Mouse (Mus musculus): ENCODE results near the gene Tex261. TPM values are rescaled to one million over a fixed set of nuclear protein-coding genes. Genes with fewer than 3 reads are reported as not detected.

Gene Tex261
- polyA plus RNA-seq, 1 experiment = 95.3 TPM

DNA sequence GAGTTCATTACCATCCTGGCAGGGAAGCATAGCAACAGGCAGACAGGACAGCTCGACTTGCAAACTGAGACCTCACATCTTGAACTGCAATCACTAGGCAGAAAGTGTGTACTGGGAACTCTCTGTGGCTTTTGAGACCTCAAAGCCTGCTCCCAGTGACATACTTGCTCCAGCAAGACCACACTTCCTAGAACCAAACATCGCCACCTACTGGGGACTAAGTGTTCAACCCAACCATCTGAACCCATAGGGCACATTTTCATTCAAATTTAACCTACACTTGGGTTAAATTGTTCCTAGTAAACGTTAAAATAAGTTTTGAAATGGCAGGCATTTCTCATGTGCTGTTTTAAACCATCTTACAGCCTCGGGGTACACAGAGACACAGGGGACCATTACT, 48.4 kb downstream of the Tex261 start:
- H3K27me3 ChIP-seq (ENCODE audit: control insufficient read depth, insufficient read depth, low read length) = no peaks in the 10 kb centered on the region
- no peak overlapping the region for H3K27ac ChIP-seq (ENCODE audit: control insufficient read depth, insufficient read depth, low read depth, low read length)
- H3K4me1 ChIP-seq (ENCODE audit: control insufficient read depth, insufficient read depth, low read length) = no peaks in the 10 kb centered on the region
- H3K36me3 ChIP-seq (ENCODE audit: control insufficient read depth, insufficient read depth, low read length) = no peaks in the 10 kb centered on the region
- no peak for TF ChIP-seq POLR2A (IDR thresholded peaks at IDR 0.05; ENCODE audit: control insufficient read depth, low read depth, low read length)
- no peak for TF ChIP-seq CTCF (IDR thresholded peaks at IDR 0.05; ENCODE audit: control insufficient read depth, insufficient read depth, insufficient replicate concordance, low read depth, low read length)
- H3K4me3 ChIP-seq (ENCODE audit: control insufficient read depth, low read depth, low read length) = no peak overlapping the region

DNA sequence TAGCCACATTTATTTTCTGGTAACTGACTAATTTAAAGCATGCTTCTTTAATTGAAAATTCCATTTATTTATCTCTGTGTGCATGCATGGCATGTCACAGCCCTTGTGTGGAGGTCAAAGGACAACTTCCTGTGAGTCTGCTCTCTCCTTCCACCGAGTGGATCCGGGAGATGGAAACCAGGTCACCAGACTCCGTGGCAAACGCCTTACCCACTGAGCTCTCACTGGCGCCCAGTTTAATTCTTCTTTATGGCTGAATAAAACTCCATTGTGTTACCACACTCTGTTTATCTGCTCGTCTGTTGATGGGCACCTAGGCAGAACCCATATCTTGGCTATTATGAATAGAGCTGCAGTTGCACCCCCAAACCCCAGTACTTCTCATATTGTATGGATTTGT, 53.1 kb downstream of the Tex261 start:
- no peak overlapping the region for H3K4me3 ChIP-seq (ENCODE audit: control insufficient read depth, low read depth, low read length)
- TF ChIP-seq POLR2A (IDR thresholded peaks at IDR 0.05; ENCODE audit: control insufficient read depth, low read depth, low read length) = no peak
- no peak for TF ChIP-seq CTCF (IDR thresholded peaks at IDR 0.05; ENCODE audit: control insufficient read depth, insufficient read depth, insufficient replicate concordance, low read depth, low read length)
- H3K27me3 ChIP-seq (ENCODE audit: control insufficient read depth, insufficient read depth, low read length) = no peaks in the 10 kb centered on the region
- no peaks in the 10 kb centered on the region for H3K4me1 ChIP-seq (ENCODE audit: control insufficient read depth, insufficient read depth, low read length)
- H3K36me3 ChIP-seq (ENCODE audit: control insufficient read depth, insufficient read depth, low read length) = no peaks in the 10 kb centered on the region
- no peak overlapping the region for H3K27ac ChIP-seq (ENCODE audit: control insufficient read depth, insufficient read depth, low read depth, low read length)

Other genes with a start within 250 kb of the Tex261 start
- 470 and 505 TPM in 2 replicates for gene Actg2, start 239.5 kb downstream of the Tex261 start, polyA plus RNA-seq (2012; rRNA removed)
- 42.6 and 44.6 TPM in 2 replicates for gene Stambp, start 203.1 kb downstream of the Tex261 start, polyA plus RNA-seq (2012; rRNA removed)
- 0.14 TPM in 1 of 2 replicates, not detected in the other for gene Clec4f, start 119.6 kb downstream of the Tex261 start, polyA plus RNA-seq (2012; rRNA removed)
- gene Cd207, start 98.0 kb downstream of the Tex261 start, polyA plus RNA-seq (2012; rRNA removed) = not detected in 2 replicates
- 2.1 TPM in 2 replicates for gene Vax2, start 64.5 kb downstream of the Tex261 start, polyA plus RNA-seq (2012; rRNA removed)
- 12.4 and 17.2 TPM in 2 replicates for gene Atp6v1b1, start 32.8 kb downstream of the Tex261 start, polyA plus RNA-seq (2012; rRNA removed)
- 90.8 and 94.2 TPM in 2 replicates for gene Ankrd53, start 13.2 kb downstream of the Tex261 start, polyA plus RNA-seq (2012; rRNA removed)
- 56.2 and 57.9 TPM in 2 replicates for gene Nagk, start 19.2 kb upstream of the Tex261 start, polyA plus RNA-seq (2012; rRNA removed)
- gene Paip2b, start 55.9 kb upstream of the Tex261 start, polyA plus RNA-seq (2012; rRNA removed) = 54.0 and 54.4 TPM in 2 replicates
- 10.3 and 12.6 TPM in 2 replicates for gene Zfp638, start 91.3 kb upstream of the Tex261 start, polyA plus RNA-seq (2012; rRNA removed)
- 1.7 and 2.1 TPM in 2 replicates for gene Dysf, start 232.8 kb upstream of the Tex261 start, polyA plus RNA-seq (2012; rRNA removed)

Measured in testis, adult 2 months (tissue).